Mouse (Mus musculus) frontal cortex, postnatal 25 days (tissue): ENCODE data around the gene Dmbx1.

Source experiments
- DNase-seq, 2 experiments: peaks; one replicate each; pipeline ENCODE4 v3.0.0; 2022; ENCODE audit warnings: low spot score in 2 of 2

The Dmbx1 gene

GRCm38 (mm10) chr4:115940681-115941080, 955 bp upstream of the Dmbx1 start:
- no peak for DNase-seq

GRCm38 (mm10) chr4:115938276-115939160, 1.2 kb downstream of the Dmbx1 start:
- peak; percentile 38 to 39 for DNase-seq

GRCm38 (mm10) chr4:115937061-115937976, 2.4 kb downstream of the Dmbx1 start:
- DNase-seq = no peak

GRCm38 (mm10) chr4:115936646-115937045, 3.1 kb downstream of the Dmbx1 start:
- no peak for DNase-seq

- no peak for DNase-seq
These were observed 3.7 kb downstream of the Dmbx1 start for GRCm38 (mm10) chr4:115935835-115936581.

- DNase-seq = no peak
These were observed 8.1 kb downstream of the Dmbx1 start for GRCm38 (mm10) chr4:115931556-115932088.

- DNase-seq = no peak
These were observed 12.1 kb downstream of the Dmbx1 start for GRCm38 (mm10) chr4:115927637-115928036.

GRCm38 (mm10) chr4:115923262-115923880, 16.4 kb downstream of the Dmbx1 start:
- DNase-seq = no peak

GRCm38 (mm10) chr4:115922688-115923087, 17.0 kb downstream of the Dmbx1 start:
- DNase-seq = no peak

GRCm38 (mm10) chr4:115919911-115920310, 19.8 kb downstream of the Dmbx1 start:
- no peak for DNase-seq

- no peak for DNase-seq
These were observed 28.1 kb downstream of the Dmbx1 start for GRCm38 (mm10) chr4:115911586-115911985.

- DNase-seq = no peak
These were observed 31.1 kb downstream of the Dmbx1 start for GRCm38 (mm10) chr4:115908641-115909040.

GRCm38 (mm10) chr4:115907994-115908393, 31.7 kb downstream of the Dmbx1 start:
- no peak for DNase-seq

GRCm38 (mm10) chr4:115906791-115907190, 32.9 kb downstream of the Dmbx1 start:
- DNase-seq = no peak

- DNase-seq = no peak
These were observed 34.0 kb downstream of the Dmbx1 start for GRCm38 (mm10) chr4:115905701-115906100.

GRCm38 (mm10) chr4:115904375-115904774, 35.4 kb downstream of the Dmbx1 start:
- no peak for DNase-seq

GRCm38 (mm10) chr4:115902816-115903215, 36.9 kb downstream of the Dmbx1 start:
- peak; percentile 73 to 85 for DNase-seq

GRCm38 (mm10) chr4:115897901-115898631, 41.7 kb downstream of the Dmbx1 start:
- DNase-seq = no peak

- no peak for DNase-seq
These were observed 45.4 kb downstream of the Dmbx1 start for GRCm38 (mm10) chr4:115894281-115894680.

GRCm38 (mm10) chr4:115890553-115890952, 49.2 kb downstream of the Dmbx1 start, which contains the start of gene 6430628N08Rik:
TSS of gene 6430628N08Rik (plus strand) at chr4:115890665.
- no peak for DNase-seq
